Mouse (Mus musculus) C2C12 (cell line): Measurements from ENCODE around the gene Dlgap3.

Source experiments
- CEBPB ChIP-seq: IDR thresholded peaks from one replicate; pipeline ENCODE4 v1.6.1; 2011; ENCODE audit warnings: low read depth, mild to moderate bottlenecking, control low read depth, moderate library complexity
- CTCF ChIP-seq: IDR thresholded peaks from one replicate; pipeline ENCODE4 v1.5.1; 2011; ENCODE audit not compliant: control insufficient read depth, insufficient read depth, insufficient read length
- USF1 ChIP-seq: IDR thresholded peaks from one replicate; pipeline ENCODE4 v1.6.1; 2011; ENCODE audit warnings: low read depth, mild to moderate bottlenecking, control low read depth, moderate library complexity

GRCm38 (mm10) chr4:127233416-127234125 is 64.6 kb downstream of the Dlgap3 start:
- TF ChIP-seq CTCF (no peak), USF1 (no peak), CEBPB (no peak)
